Mouse (Mus musculus) embryonic fibroblast, embryonic 13.5 days (primary cell): Measurements from ENCODE around the gene Phf7. TPM values are rescaled to one million over a fixed set of nuclear protein-coding genes. Genes with fewer than 3 reads are reported as not detected.

Source experiments
- H3K27ac ChIP-seq: 2 replicates; pipeline ENCODE4 v1.5.1; 2012; ENCODE audit warnings: low read length, control low read depth, inconsistent platforms; ENCODE audit not compliant: insufficient read depth
- H3K4me1 ChIP-seq: 2 replicates; pipeline ENCODE4 v1.6.1; 2011; ENCODE audit warnings: low read length; ENCODE audit not compliant: control insufficient read depth, insufficient read depth
- H3K4me3 ChIP-seq: 2 replicates; pipeline ENCODE4 v1.5.1; 2011; ENCODE audit warnings: mild to moderate bottlenecking, control low read depth, low read length; ENCODE audit not compliant: insufficient read depth
- CTCF ChIP-seq: IDR thresholded peaks from 2 replicates; pipeline ENCODE4 v1.5.1; 2011; ENCODE audit warnings: mild to moderate bottlenecking, control low read depth, low read length, moderate library complexity, borderline replicate concordance; ENCODE audit not compliant: insufficient read depth
- POLR2A ChIP-seq: IDR thresholded peaks from 2 replicates; pipeline ENCODE4 v1.6.1; 2011; ENCODE audit warnings: low read depth, mild to moderate bottlenecking, control low read depth, low read length, moderate library complexity
- polyA plus RNA-seq: library from polyadenylated mRNA; stranded (reverse); fragments of >200 nt; gene quantifications from 2 replicates; pipeline ENCODE4 v1.2.4, GENCODE M21; 2011; ENCODE audit warnings: low read depth; ENCODE audit not compliant: missing spikeins, insufficient read length

Gene Phf7
- 5.9 and 6.5 TPM in 2 replicates for polyA plus RNA-seq

- TF ChIP-seq POLR2A, result peak; percentile 80
- no peak for TF ChIP-seq CTCF
- peak within 1 kb of the TSS; percentile 97 for H3K27ac ChIP-seq
- peak within 1 kb of the TSS; percentile 99 for H3K4me3 ChIP-seq
- peaks cover 5% of the 10 kb centered on the region; the same call in 1 of the 2 replicates for H3K4me1 ChIP-seq
These were observed at the start of gene Phf7, which contains the start of gene Bap1 for GRCm38 (mm10) chr14:31251084-31251604. TSS of gene Phf7 (minus strand) at chr14:31251317. TSS of gene Bap1 (plus strand) at chr14:31251450.

GRCm38 (mm10) chr14:31285728-31286127, 34.6 kb upstream of the Phf7 start:
- Histone ChIP-seq H3K27ac (no peak overlapping the region), H3K4me1 (no peaks in the 10 kb centered on the region), H3K4me3 (no peak overlapping the region)
- TF ChIP-seq POLR2A, result no peak
- no peak for TF ChIP-seq CTCF

GRCm38 (mm10) chr14:31272164-31272563, 21.0 kb upstream of the Phf7 start:
- Histone ChIP-seq H3K27ac (no peak overlapping the region), H3K4me3 (no peak overlapping the region), H3K4me1 (no peaks in the 10 kb centered on the region)
- peak; percentile 92 for TF ChIP-seq CTCF
- no peak for TF ChIP-seq POLR2A

DNA sequence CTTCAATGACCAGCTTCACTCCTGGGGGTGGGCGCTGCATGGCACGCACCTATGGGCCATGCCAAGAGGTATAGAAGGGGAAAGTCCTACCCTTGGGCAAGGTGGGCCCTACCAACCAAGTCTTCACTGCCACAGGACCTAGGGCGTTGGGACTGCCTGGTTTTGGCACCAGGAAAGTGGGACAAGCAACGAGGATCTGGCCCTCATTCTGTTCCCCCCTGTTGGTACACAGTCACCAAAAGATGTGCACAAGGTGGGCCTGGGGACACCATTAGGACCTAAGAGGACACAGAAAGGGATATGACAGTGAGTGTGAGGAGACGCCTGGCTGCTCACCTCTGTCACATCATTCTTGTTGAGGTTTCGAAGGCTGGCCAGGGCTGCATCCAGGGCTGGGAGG, 20.0 kb upstream of the Phf7 start:
- TF ChIP-seq POLR2A, result no peak
- TF ChIP-seq CTCF, result no peak
- H3K27ac ChIP-seq, result no peak overlapping the region
- H3K4me3 ChIP-seq, result no peak overlapping the region
- no peaks in the 10 kb centered on the region for H3K4me1 ChIP-seq

- Histone ChIP-seq H3K4me1 (no peaks in the 10 kb centered on the region), H3K27ac (no peak overlapping the region), H3K4me3 (no peak overlapping the region)
- TF ChIP-seq CTCF (no peak), POLR2A (no peak)
These were observed 18.5 kb upstream of the Phf7 start for GRCm38 (mm10) chr14:31269456-31270100.

- Histone ChIP-seq H3K4me1 (no peaks in the 10 kb centered on the region), H3K4me3 (no peak overlapping the region), H3K27ac (no peak overlapping the region)
- TF ChIP-seq CTCF (no peak), POLR2A (no peak)
These were observed 17.3 kb upstream of the Phf7 start for GRCm38 (mm10) chr14:31268301-31269001.

DNA sequence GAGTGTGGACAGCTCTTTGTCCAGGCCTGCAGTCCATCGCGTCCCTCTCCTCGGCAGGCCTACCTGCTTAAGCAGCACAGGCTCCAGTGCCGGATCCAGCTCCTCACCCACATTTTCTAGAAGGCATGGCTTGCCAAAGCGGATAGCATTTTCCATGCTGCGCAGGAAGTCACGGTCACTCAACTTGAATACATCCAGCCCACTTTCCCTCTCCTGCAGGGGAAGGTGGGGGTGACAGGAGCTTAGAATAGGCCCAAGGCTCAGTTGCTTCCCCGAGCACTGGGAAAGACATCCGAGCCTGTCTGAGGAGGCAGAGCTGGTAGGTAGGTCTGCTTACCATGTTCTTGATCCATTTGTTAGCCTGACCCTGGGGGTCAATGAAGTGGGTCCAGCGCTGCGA, 16.5 kb upstream of the Phf7 start:
- no peak for TF ChIP-seq CTCF
- TF ChIP-seq POLR2A, result no peak
- no peaks in the 10 kb centered on the region for H3K4me1 ChIP-seq
- H3K4me3 ChIP-seq, result no peak overlapping the region
- no peak overlapping the region for H3K27ac ChIP-seq

- no peak for TF ChIP-seq CTCF
- no peak for TF ChIP-seq POLR2A
- Histone ChIP-seq H3K4me1 (no peaks in the 10 kb centered on the region), H3K27ac (no peak overlapping the region), H3K4me3 (no peak overlapping the region)
These were observed 9.8 kb upstream of the Phf7 start for GRCm38 (mm10) chr14:31260932-31261331.

- H3K4me3 ChIP-seq, result no peak overlapping the region
- no peak overlapping the region for H3K27ac ChIP-seq
- H3K4me1 ChIP-seq, result no peaks in the 10 kb centered on the region
- TF ChIP-seq CTCF (no peak), POLR2A (no peak)
These were observed 9.3 kb upstream of the Phf7 start for GRCm38 (mm10) chr14:31260374-31260773.
